Mouse (Mus musculus) adrenal gland, postnatal 25 days (tissue): ENCODE data around the gene Vrk3. TPM values are rescaled to one million over a fixed set of nuclear protein-coding genes. Genes with fewer than 3 reads are reported as not detected.

Source experiments
- DNase-seq: peaks from one replicate; pipeline ENCODE4 v3.0.0; 2021; ENCODE audit warnings: mixed read lengths
- total RNA-seq: library from RNA; stranded (reverse); gene quantifications from 2 replicates; pipeline ENCODE4 v1.2.3, GENCODE M21; 2021

Gene Vrk3
- total RNA-seq, 1 experiment from 2014 or later, result 58.7 TPM

- DNase-seq, result no peak
These were observed 19.9 kb downstream of the Vrk3 start for GRCm38 (mm10) chr7:44768129-44768528.

- DNase-seq, result peak; percentile 69
These were observed 21.9 kb downstream of the Vrk3 start for GRCm38 (mm10) chr7:44770046-44770578.

GRCm38 (mm10) chr7:44772591-44773204 is 24.5 kb downstream of the Vrk3 start:
- no peak for DNase-seq

- no peak for DNase-seq
These were observed 28.8 kb downstream of the Vrk3 start for GRCm38 (mm10) chr7:44776849-44777498.

GRCm38 (mm10) chr7:44780101-44780500 is 31.9 kb downstream of the Vrk3 start:
- no peak for DNase-seq

- DNase-seq, result no peak
These were observed 41.3 kb downstream of the Vrk3 start for GRCm38 (mm10) chr7:44789531-44789930.

- no peak for DNase-seq
These were observed 41.9 kb downstream of the Vrk3 start for GRCm38 (mm10) chr7:44790066-44790465.

GRCm38 (mm10) chr7:44792781-44793180 is 44.6 kb downstream of the Vrk3 start:
- DNase-seq, result no peak

GRCm38 (mm10) chr7:44808927-44809326 is 60.7 kb downstream of the Vrk3 start:
- DNase-seq, result no peak

GRCm38 (mm10) chr7:44809466-44809865 is 61.3 kb downstream of the Vrk3 start:
- DNase-seq, result no peak

- DNase-seq, result no peak
These were observed 62.2 kb downstream of the Vrk3 start for GRCm38 (mm10) chr7:44810365-44810764.

GRCm38 (mm10) chr7:44810819-44811557 is 62.8 kb downstream of the Vrk3 start:
- no peak for DNase-seq

- no peak for DNase-seq
These were observed 64.6 kb downstream of the Vrk3 start for GRCm38 (mm10) chr7:44812651-44813325.

- no peak for DNase-seq
These were observed 65.8 kb downstream of the Vrk3 start for GRCm38 (mm10) chr7:44813985-44814384.

GRCm38 (mm10) chr7:44814423-44814822 is 66.2 kb downstream of the Vrk3 start:
- no peak for DNase-seq

- no peak for DNase-seq
These were observed 66.8 kb downstream of the Vrk3 start for GRCm38 (mm10) chr7:44814952-44815553.

- peak; percentile 99 for DNase-seq
These were observed 67.7 kb downstream of the Vrk3 start, which contains the start of the genes Nup62 and Il4i1 for GRCm38 (mm10) chr7:44815721-44816469. Nup62 (plus strand) TSS chr7:44816088. Il4i1 (plus strand) TSS chr7:44816387.

GRCm38 (mm10) chr7:44816470-44817021 is 68.3 kb downstream of the Vrk3 start, which contains the start of gene Atf5:
Atf5 (minus strand) TSS chr7:44816658.
- peak; percentile 70 for DNase-seq

- no peak for DNase-seq
These were observed 69.2 kb downstream of the Vrk3 start for GRCm38 (mm10) chr7:44817441-44817840.

- DNase-seq, result no peak
These were observed 70.0 kb downstream of the Vrk3 start for GRCm38 (mm10) chr7:44818164-44818563.

- DNase-seq, result peak; percentile 65
These were observed 70.6 kb downstream of the Vrk3 start for GRCm38 (mm10) chr7:44818751-44819235.
